Mouse (Mus musculus) thymus, adult 2 months (tissue): ENCODE measurements around the gene Dapk2.

Experiments
- CTCF ChIP-seq: fragments of 200-500 bp; IDR thresholded peaks from 2 replicates; pipeline ENCODE4 v1.5.1; 2012; ENCODE audit warnings: mild to moderate bottlenecking, control low read depth, low read length, moderate library complexity, borderline replicate concordance; ENCODE audit not compliant: control insufficient read depth, poor library complexity, insufficient read depth; ENCODE audit errors: extremely low read depth
- POLR2A ChIP-seq: fragments of 200-500 bp; IDR thresholded peaks from 2 replicates; pipeline ENCODE4 v1.6.1; 2012; ENCODE audit warnings: mild to moderate bottlenecking, low read length, control low read depth, moderate library complexity; ENCODE audit not compliant: control insufficient read depth, poor library complexity, insufficient read depth; ENCODE audit errors: extremely low read depth

DNA sequence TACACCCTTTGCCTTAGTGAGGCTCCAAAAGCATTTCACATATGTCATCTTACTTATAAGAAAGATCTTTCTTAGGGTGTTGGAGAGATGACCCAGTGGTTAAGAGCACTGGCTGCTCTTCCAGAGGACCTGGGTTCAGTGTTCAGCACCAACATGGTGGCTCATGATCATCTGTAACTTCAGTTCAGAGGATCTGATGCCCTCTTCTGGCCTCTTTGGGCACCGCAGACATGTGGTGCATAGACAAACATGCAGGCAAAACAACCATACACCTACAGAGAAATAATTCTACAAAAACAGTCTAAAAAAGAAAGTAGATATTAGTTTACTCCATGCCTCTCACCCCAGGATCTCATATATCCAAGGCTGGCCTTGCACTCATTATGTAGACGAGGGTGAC is 2.1 kb downstream of the Dapk2 start:
- no peak for TF ChIP-seq CTCF
- TF ChIP-seq POLR2A: no peak
